Mouse (Mus musculus) adipose tissue, adult 10 weeks (tissue): ENCODE data around the gene Kif18a. TPM values are rescaled to one million over a fixed set of nuclear protein-coding genes. Genes with fewer than 3 reads are reported as not detected.

Source experiments
- polyA plus RNA-seq: library from polyadenylated mRNA; stranded (reverse); fragments of 350-450 nt; fragmentation: Illumina TruSeq; extraction: RNeasy Lipid Tissue Mini Kit (QIAGEN cat#74804); gene quantifications from one replicate; pipeline ENCODE4 v1.2.3, GENCODE M21; 2014; ENCODE audit warnings: low read depth, low replicate concordance

The Kif18a gene
- 0.96 TPM for polyA plus RNA-seq

GRCm38 (mm10) chr2:109280600-109281340, at the start of gene Kif18a, which contains the start of gene Mettl15:
Kif18a (plus strand) TSS chr2:109280738.
Mettl15 (minus strand) TSS chr2:109280748.

Other genes starting within 250 kb of the Kif18a start
- 6.6 TPM for gene Mettl15, start within 50 bp of the Kif18a start, polyA plus RNA-seq